Mouse (Mus musculus) T-helper 2 cell (primary cell): ENCODE measurements at regions not wholly inside any gene's neighbourhood (a gene's known extent, or its start where the extent isn't known, plus 50 kb on each side); places are given as distances from the start of the nearest gene placed in this dataset.

Experiments used
- in situ Hi-C: fragments of 300-600 bp; cut with MboI, MseI; formaldehyde crosslinking; loops from one replicate; pipeline ENCODE4 v1.15.1; 2025; ENCODE audit warnings: high pct_unique_total_duplicates

DNA sequence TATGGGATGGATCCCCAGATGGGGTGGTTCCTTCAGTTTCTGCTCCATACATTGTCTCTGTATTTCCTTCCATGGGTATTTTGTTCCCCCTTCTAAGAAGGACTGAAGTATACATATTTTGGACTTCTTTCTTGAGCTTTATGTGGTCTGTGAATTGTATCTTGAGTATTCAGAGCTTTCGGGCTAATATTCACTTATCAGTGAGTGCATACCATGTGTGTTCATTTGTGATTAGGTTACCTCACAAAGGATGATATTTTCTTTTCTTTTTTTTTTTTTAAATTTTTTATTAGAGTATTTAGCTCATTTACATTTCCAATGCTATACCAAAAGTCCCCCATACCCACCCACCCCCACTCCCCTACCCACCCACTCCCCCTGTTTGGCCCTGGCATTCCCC, 657.8 kb downstream of the Kcnt2 start:
- in situ Hi-C loops = loop anchor here (25.0 kb wide), 1 partner anchor 1059 kb away; no protein-coding TSS in a partner anchor

- in situ Hi-C loops = loop anchor here (25.0 kb wide), 1 partner anchor 1049 kb away; no protein-coding TSS in a partner anchor
Measured at GRCm38 (mm10) chr1:140913566-140913965, 667.6 kb downstream of the Kcnt2 start.

DNA sequence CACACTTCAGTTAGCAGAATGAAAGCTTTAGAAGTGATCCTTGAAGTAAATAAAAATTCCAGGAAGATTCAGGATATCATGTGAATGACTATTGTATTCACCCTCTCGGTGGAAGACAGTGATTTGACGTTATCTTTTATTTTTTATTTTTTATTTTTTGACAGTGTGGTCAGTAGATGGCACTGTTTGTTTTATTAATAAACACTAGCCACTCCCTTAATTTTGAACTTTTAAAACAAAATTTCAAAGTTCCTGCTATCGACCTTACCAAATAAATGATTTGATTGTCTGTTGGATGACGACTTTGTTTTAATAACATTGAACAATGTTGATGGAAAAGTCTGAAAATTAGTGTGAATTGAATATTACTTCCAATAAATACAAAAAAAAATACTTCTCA, 694.4 kb downstream of the Kcnt2 start:
- in situ Hi-C loops = no loop called here

- in situ Hi-C loops = no loop called here
Measured at GRCm38 (mm10) chr1:140958856-140959255, 712.9 kb downstream of the Kcnt2 start.

GRCm38 (mm10) chr1:141001821-141002220, 755.9 kb downstream of the Kcnt2 start:
- in situ Hi-C loops = no loop called here
